Mouse (Mus musculus) olfactory bulb, adult 2 months (tissue): ENCODE measurements around the gene Dmpk.

Experiments used
- CTCF ChIP-seq: fragments of 200-500 bp; IDR thresholded peaks from 2 replicates; pipeline ENCODE4 v1.5.1; 2012; ENCODE audit warnings: low read depth, mild to moderate bottlenecking, low read length, moderate library complexity; ENCODE audit not compliant: insufficient read depth
- POLR2A ChIP-seq: fragments of 200-500 bp; IDR thresholded peaks from 2 replicates; pipeline ENCODE4 v1.6.1; 2012; ENCODE audit warnings: mild to moderate bottlenecking, low read depth, low read length, moderate library complexity; ENCODE audit not compliant: insufficient read depth

- TF ChIP-seq CTCF (no peak), POLR2A (no peak)
Measured at GRCm38 (mm10) chr7:19103741-19104140, 20.1 kb downstream of the Dmpk start.
